Mouse (Mus musculus): ENCODE results near the gene Pfn5. TPM values are rescaled to one million over a fixed set of nuclear protein-coding genes. Genes with fewer than 3 reads are reported as not detected.

The Pfn5 gene
- polyA plus RNA-seq, 2 experiments = not detected

GRCm38 (mm10) chrX:95600609-95601008 lies 42.7 kb downstream of the Pfn5 start:
- no peaks in the 10 kb centered on the region for H3K4me1 ChIP-seq (replicated peaks; ENCODE audit: control insufficient read depth in 2 of 2, insufficient read depth in 2 of 2, low read length in 1 of 2)
- DNase-seq (ENCODE audit: low read depth in 3 of 3, low spot score in 3 of 3) = no peak

More at GRCm38 (mm10) chrX:95600609-95601008, 42.7 kb downstream of the Pfn5 start:
- no peaks in the 10 kb centered on the region for H3K36me3 ChIP-seq (replicated peaks; ENCODE audit: control insufficient read depth, insufficient read depth, low read depth)
- no peaks in the 10 kb centered on the region for H3K27me3 ChIP-seq (ENCODE audit: control insufficient read depth, insufficient read depth, low read length)
- TF ChIP-seq CTCF (IDR thresholded peaks at IDR 0.05; ENCODE audit: low read depth) = no peak
- TF ChIP-seq EP300 (IDR thresholded peaks at IDR 0.05; ENCODE audit: low read depth) = no peak
- H3K27ac ChIP-seq = no peak overlapping the region
- ATAC-seq (ENCODE audit: insufficient read depth) = no peak
- no peaks in the 10 kb centered on the region for H3K9me3 ChIP-seq (ENCODE audit: control insufficient read depth, low read length)
- WGBS (ENCODE audit: insufficient replicate concordance) = 56% methylated on average over 5 of the region's 5 CpGs
- no peak overlapping the region for H3K9ac ChIP-seq (replicated peaks)
- no peak overlapping the region for H3K4me2 ChIP-seq (ENCODE audit: low read depth)
- H3K4me3 ChIP-seq (ENCODE audit: insufficient read depth in 1 of 2, low read depth in 2 of 2, low read length in 2 of 2) = no peak overlapping the region

Other genes with a start within 250 kb of the Pfn5 start
- gene Amer1, start 113.2 kb upstream of the Pfn5 start, polyA plus RNA-seq (2012; rRNA removed) = 0.98 and 1.2 TPM in 2 replicates
- 1.3 and 1.5 TPM in 2 replicates for gene Amer1, start 113.2 kb upstream of the Pfn5 start, polyA plus RNA-seq (2014; fragmentation: Nextera tagmentation; extraction: Ambion mirVana)
- not detected in 2 replicates for gene Asb12, start 117 bp upstream of the Pfn5 start, polyA plus RNA-seq (2012; rRNA removed)
- not detected in 2 replicates for gene Asb12, start 117 bp upstream of the Pfn5 start, polyA plus RNA-seq (2014; fragmentation: Nextera tagmentation; extraction: Ambion mirVana)
- gene Zc4h2, start 100.4 kb downstream of the Pfn5 start, polyA plus RNA-seq (2012; rRNA removed) = 0.92 and 1.3 TPM in 2 replicates
- 1.6 and 1.8 TPM in 2 replicates for gene Zc4h2, start 100.4 kb downstream of the Pfn5 start, polyA plus RNA-seq (2014; fragmentation: Nextera tagmentation; extraction: Ambion mirVana)
- gene Zc3h12b, start 153.6 kb downstream of the Pfn5 start, polyA plus RNA-seq (2012; rRNA removed) = 0.07 and 0.08 TPM in 2 replicates
- gene Zc3h12b, start 153.6 kb downstream of the Pfn5 start, polyA plus RNA-seq (2014; fragmentation: Nextera tagmentation; extraction: Ambion mirVana) = 0.14 and 0.17 TPM in 2 replicates

All from liver, embryonic 14.5 days (tissue).